Mouse (Mus musculus) heart, adult 2 months (tissue): ENCODE data around the gene Gfi1b. TPM values are rescaled to one million over a fixed set of nuclear protein-coding genes. Genes with fewer than 3 reads are reported as not detected.

ENCODE experiments used
- DNase-seq, 2 experiments: peaks; one replicate each; pipeline ENCODE4 v3.0.0; 2021
- H3K27ac ChIP-seq: fragments of 200-600 bp; 2 replicates; pipeline ENCODE4 v1.8.1; 2022
- H3K27me3 ChIP-seq: fragments of 200-500 bp; 2 replicates; pipeline ENCODE4 v1.6.1; 2012; ENCODE audit warnings: mild to moderate bottlenecking, low read length, inconsistent platforms, mixed read lengths; ENCODE audit not compliant: control insufficient read depth, insufficient read depth
- H3K36me3 ChIP-seq: fragments of 200-500 bp; 2 replicates; pipeline ENCODE4 v1.6.1; 2012; ENCODE audit warnings: low read length, inconsistent platforms; ENCODE audit not compliant: control insufficient read depth, insufficient read depth
- H3K4me1 ChIP-seq: fragments of 200-500 bp; 2 replicates; pipeline ENCODE4 v1.6.1; 2011; ENCODE audit warnings: low read length; ENCODE audit not compliant: control insufficient read depth, insufficient read depth
- H3K4me3 ChIP-seq: fragments of 200-600 bp; 2 replicates; pipeline ENCODE4 v1.8.1; 2022
- H3K79me2 ChIP-seq: fragments of 200-500 bp; replicated peaks from 2 replicates; pipeline ENCODE4 v1.6.1; 2012; ENCODE audit warnings: mild to moderate bottlenecking, inconsistent platforms, low read length, moderate library complexity, mixed read lengths; ENCODE audit not compliant: control insufficient read depth, insufficient read depth
- H3K9ac ChIP-seq: fragments of 200-500 bp; 2 replicates; pipeline ENCODE4 v1.6.1; 2012; ENCODE audit warnings: low read depth, mild to moderate bottlenecking, control low read depth, inconsistent platforms, low read length, mixed read lengths
- CTCF ChIP-seq: fragments of 200-600 bp; IDR thresholded peaks from 2 replicates; pipeline ENCODE4 v1.8.1; 2022; ENCODE audit warnings: antibody characterized with exemption, mild to moderate bottlenecking, moderate library complexity
- EP300 ChIP-seq: fragments of 200-500 bp; IDR thresholded peaks from 2 replicates; pipeline ENCODE4 v1.6.1; 2011; ENCODE audit warnings: low read depth, low read length, control low read depth; ENCODE audit not compliant: insufficient read depth
- POLR2A ChIP-seq: fragments of 200-500 bp; IDR thresholded peaks from 2 replicates; pipeline ENCODE4 v1.6.1; 2011; ENCODE audit warnings: mild to moderate bottlenecking, low read depth, low read length, control low read depth; ENCODE audit not compliant: insufficient read depth
- WGBS: fragments of 180-500 bp; shearing (Covaris S2); methylation state at CpG from one replicate; pipeline ENCODE4 v1.1.7; 2018; 5-methylcytosine and 5-hydroxymethylcytosine counted together
- intact Hi-C: fragments of 180-260 bp; cut with DNase I; formaldehyde crosslinking; loops from one replicate; pipeline ENCODE4 v1.15.1; 2025
- polyA plus RNA-seq: library from polyadenylated mRNA; depleted of rRNA; stranded (reverse); fragments of >200 nt; gene quantifications from 2 replicates; pipeline ENCODE4 v1.2.3, GENCODE M21; 2012
- total RNA-seq, 2 experiments: library from RNA; stranded (reverse); gene quantifications; 2 replicates each; pipeline ENCODE4 v1.2.3; 2021

Gene Gfi1b
- total and polyA plus RNA-seq, 3 experiments = 0.12 TPM; not detected in 2

- no peak for DNase-seq
- TF ChIP-seq POLR2A (no peak), EP300 (no peak), CTCF (peak; percentile 38)
- Histone ChIP-seq H3K79me2 (no peaks in the 10 kb centered on the region), H3K4me1 (no peaks in the 10 kb centered on the region), H3K27me3 (no peaks in the 10 kb centered on the region), H3K36me3 (no peaks in the 10 kb centered on the region), H3K4me3 (no peak overlapping the region), H3K27ac (no peak overlapping the region), H3K9ac (no peak overlapping the region)
- WGBS = 61% methylated on average over 8 of the region's 8 CpGs
- intact Hi-C loops = no loop called here
Measured at GRCm38 (mm10) chr2:28606601-28607340, 15.0 kb downstream of the Gfi1b start.

- intact Hi-C loops = no loop called here
- WGBS = 57% methylated on average over 14 of the region's 14 CpGs
- no peak overlapping the region for H3K27ac ChIP-seq
- no peaks in the 10 kb centered on the region for H3K79me2 ChIP-seq
- TF ChIP-seq POLR2A = no peak
- no peak overlapping the region for H3K4me3 ChIP-seq
- no peaks in the 10 kb centered on the region for H3K27me3 ChIP-seq
- DNase-seq = no peak
- no peak overlapping the region for H3K9ac ChIP-seq
- H3K4me1 ChIP-seq = no peaks in the 10 kb centered on the region
- no peaks in the 10 kb centered on the region for H3K36me3 ChIP-seq
Measured at GRCm38 (mm10) chr2:28605789-28606541, 15.8 kb downstream of the Gfi1b start.

- intact Hi-C loops = no loop called here
- Histone ChIP-seq H3K4me1 (no peaks in the 10 kb centered on the region), H3K9ac (no peak overlapping the region), H3K36me3 (no peaks in the 10 kb centered on the region), H3K4me3 (no peak overlapping the region), H3K79me2 (no peaks in the 10 kb centered on the region), H3K27ac (no peak overlapping the region), H3K27me3 (no peaks in the 10 kb centered on the region)
- no peak for DNase-seq
- 87% methylated on average over 5 of the region's 5 CpGs for WGBS
- TF ChIP-seq CTCF (no peak), POLR2A (no peak), EP300 (no peak)
Measured at GRCm38 (mm10) chr2:28603542-28603941, 18.2 kb downstream of the Gfi1b start.

GRCm38 (mm10) chr2:28601720-28602590, 19.8 kb downstream of the Gfi1b start:
- Histone ChIP-seq H3K27me3 (no peaks in the 10 kb centered on the region), H3K4me3 (no peak overlapping the region), H3K27ac (no peak overlapping the region), H3K36me3 (no peaks in the 10 kb centered on the region), H3K9ac (no peak overlapping the region), H3K4me1 (no peaks in the 10 kb centered on the region), H3K79me2 (no peaks in the 10 kb centered on the region)
- no peak for DNase-seq
- intact Hi-C loops = no loop called here
- TF ChIP-seq EP300 (no peak), CTCF (no peak), POLR2A (no peak)
- 30% methylated on average over 12 of the region's 12 CpGs for WGBS

- TF ChIP-seq CTCF (no peak), POLR2A (no peak), EP300 (no peak)
- WGBS = 36% methylated on average over 6 of the region's 6 CpGs
- H3K27me3 ChIP-seq = no peaks in the 10 kb centered on the region
- intact Hi-C loops = no loop called here
- H3K4me3 ChIP-seq = no peak overlapping the region
- H3K9ac ChIP-seq = no peak overlapping the region
- no peak overlapping the region for H3K27ac ChIP-seq
- H3K79me2 ChIP-seq = no peaks in the 10 kb centered on the region
- H3K4me1 ChIP-seq = no peaks in the 10 kb centered on the region
- DNase-seq = no peak
- no peaks in the 10 kb centered on the region for H3K36me3 ChIP-seq
Measured at GRCm38 (mm10) chr2:28599569-28599900, 22.2 kb downstream of the Gfi1b start.
